Mouse (Mus musculus) liver, embryonic 11.5 days (tissue): ENCODE measurements around the gene 4932438H23Rik. TPM values are rescaled to one million over a fixed set of nuclear protein-coding genes. Genes with fewer than 3 reads are reported as not detected.

Experiments
- ATAC-seq: fragments of 200-750 bp; cut with Nextera tagmentation; replicated peaks from 2 replicates; pipeline ENCODE4 v1.8.0; 2017; ENCODE audit warnings: moderate number of reproducible peaks, mild to moderate bottlenecking, moderate TSS enrichment, moderate library complexity; ENCODE audit not compliant: low FRiP score
- DNase-seq: peaks from one replicate; pipeline ENCODE4 v3.0.0-alpha.2; 2017; ENCODE audit warnings: low spot score
- H3K27ac ChIP-seq: fragments of 300-500 bp; sonication (generic); 2 replicates; pipeline ENCODE4 v1.5.1; 2014; ENCODE audit warnings: mild to moderate bottlenecking, low read depth, low read length, control low read depth
- H3K27me3 ChIP-seq: fragments of 300-500 bp; sonication (generic); replicated peaks from 2 replicates; pipeline ENCODE4 v1.6.1; 2014; ENCODE audit warnings: low read length, mixed read lengths; ENCODE audit not compliant: control insufficient read depth, insufficient read depth
- H3K36me3 ChIP-seq: fragments of 300-500 bp; sonication (generic); 2 replicates; pipeline ENCODE4 v1.6.1; 2014; ENCODE audit warnings: mild to moderate bottlenecking, low read length, moderate library complexity, mixed read lengths; ENCODE audit not compliant: control insufficient read depth, insufficient read depth
- H3K4me1 ChIP-seq: fragments of 300-500 bp; sonication (generic); replicated peaks from 2 replicates; pipeline ENCODE4 v1.6.1; 2014; ENCODE audit warnings: low read length, mixed read lengths; ENCODE audit not compliant: control insufficient read depth, insufficient read depth
- H3K4me2 ChIP-seq: fragments of 300-500 bp; sonication (generic); 2 replicates; pipeline ENCODE4 v1.6.1; 2014; ENCODE audit warnings: mild to moderate bottlenecking, control low read depth, moderate library complexity
- H3K4me3 ChIP-seq: fragments of 300-500 bp; sonication (generic); 2 replicates; pipeline ENCODE4 v1.5.1; 2014; ENCODE audit warnings: low read depth, low read length, control low read depth
- H3K9ac ChIP-seq: fragments of 300-500 bp; sonication (generic); 2 replicates; pipeline ENCODE4 v1.6.1; 2014; ENCODE audit warnings: low read depth, low read length, control low read depth
- H3K9me3 ChIP-seq: fragments of 300-500 bp; sonication (generic); 2 replicates; pipeline ENCODE4 v1.6.1; 2016; ENCODE audit warnings: low read length, inconsistent platforms, mixed read lengths; ENCODE audit not compliant: control insufficient read depth
- WGBS: fragments of 180-500 bp; shearing (Covaris S2); extraction: QIAGEN DNeasy Blood & Tissue Kit; methylation state at CpG from one replicate; pipeline ENCODE4 v1.1.7; 2014; 5-methylcytosine and 5-hydroxymethylcytosine counted together
- polyA plus RNA-seq: library from polyadenylated mRNA; unstranded; fragments of >200 nt; fragmentation: Nextera tagmentation; extraction: Ambion mirVana; gene quantifications from 2 replicates; pipeline ENCODE4 v1.2.1, GENCODE M21; 2014

Gene 4932438H23Rik
- polyA plus RNA-seq, result not detected in 2 replicates

- Histone ChIP-seq H3K36me3 (no peaks in the 10 kb centered on the region), H3K4me2 (no peak within 1 kb of the TSS), H3K27me3 (no peaks in the 10 kb centered on the region), H3K9ac (no peak within 1 kb of the TSS), H3K4me3 (no peak within 1 kb of the TSS), H3K9me3 (no peaks in the 10 kb centered on the region), H3K4me1 (no peaks in the 10 kb centered on the region), H3K27ac (no peak within 1 kb of the TSS)
- DNase-seq, result no peak
- no peak for ATAC-seq
- 87% methylated on average over 8 of the region's 8 CpGs for WGBS
Observed at GRCm38 (mm10) chr16:91095022-91095421, at the start of gene 4932438H23Rik. TSS of gene 4932438H23Rik (minus strand) at chr16:91095122.

GRCm38 (mm10) chr16:91140991-91141630 lies 46.2 kb upstream of the 4932438H23Rik start:
- WGBS, result 47% methylated on average over 20 of the region's 20 CpGs
- no peaks in the 10 kb centered on the region for H3K36me3 ChIP-seq
- DNase-seq, result no peak
- ATAC-seq, result no peak
- H3K4me2 ChIP-seq, result no peak overlapping the region
- H3K27me3 ChIP-seq, result peaks cover 31% of the 10 kb centered on the region
- no peaks in the 10 kb centered on the region for H3K4me1 ChIP-seq
- H3K9me3 ChIP-seq, result peaks cover 4% of the 10 kb centered on the region; the same call in 1 of the 2 replicates
- no peak overlapping the region for H3K9ac ChIP-seq
- H3K4me3 ChIP-seq, result no peak overlapping the region
- H3K27ac ChIP-seq, result no peak overlapping the region

DNA sequence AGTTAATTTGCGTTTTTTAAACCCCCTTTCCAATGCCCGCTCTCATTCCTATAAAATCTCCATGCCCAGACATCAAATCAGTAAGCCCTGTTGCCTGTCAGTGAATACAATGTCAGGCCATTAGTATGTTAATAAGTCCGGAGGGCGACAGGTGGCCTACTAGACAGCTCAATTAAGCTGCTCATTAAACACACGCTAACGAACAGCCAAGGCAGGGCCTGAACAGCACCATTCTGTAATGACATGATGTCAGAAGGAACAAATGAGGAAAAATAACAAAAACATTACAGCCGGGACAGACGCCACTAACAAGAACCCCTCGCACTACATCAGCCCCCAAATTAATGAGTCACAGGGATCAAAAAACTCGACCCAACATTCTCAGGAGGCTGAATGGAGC lies 45.5 kb upstream of the 4932438H23Rik start:
- Histone ChIP-seq H3K9me3 (peaks cover 4% of the 10 kb centered on the region; the same call in 1 of the 2 replicates), H3K4me2 (no peak overlapping the region), H3K4me3 (no peak overlapping the region), H3K9ac (no peak overlapping the region), H3K4me1 (no peaks in the 10 kb centered on the region), H3K36me3 (no peaks in the 10 kb centered on the region), H3K27ac (no peak overlapping the region), H3K27me3 (peaks cover 31% of the 10 kb centered on the region)
- DNase-seq (no peak), ATAC-seq (no peak)
- WGBS, result 59% methylated on average over 10 of the region's 10 CpGs

GRCm38 (mm10) chr16:91140056-91140455 lies 45.1 kb upstream of the 4932438H23Rik start:
- no peak overlapping the region for H3K27ac ChIP-seq
- H3K9ac ChIP-seq, result no peak overlapping the region
- DNase-seq, result no peak
- H3K4me1 ChIP-seq, result no peaks in the 10 kb centered on the region
- H3K9me3 ChIP-seq, result peaks cover 4% of the 10 kb centered on the region; the same call in 1 of the 2 replicates
- H3K36me3 ChIP-seq, result no peaks in the 10 kb centered on the region
- no peak overlapping the region for H3K4me2 ChIP-seq
- WGBS, result 31% methylated on average over 13 of the region's 13 CpGs
- H3K27me3 ChIP-seq, result peaks cover 31% of the 10 kb centered on the region
- no peak overlapping the region for H3K4me3 ChIP-seq
- no peak for ATAC-seq

DNA sequence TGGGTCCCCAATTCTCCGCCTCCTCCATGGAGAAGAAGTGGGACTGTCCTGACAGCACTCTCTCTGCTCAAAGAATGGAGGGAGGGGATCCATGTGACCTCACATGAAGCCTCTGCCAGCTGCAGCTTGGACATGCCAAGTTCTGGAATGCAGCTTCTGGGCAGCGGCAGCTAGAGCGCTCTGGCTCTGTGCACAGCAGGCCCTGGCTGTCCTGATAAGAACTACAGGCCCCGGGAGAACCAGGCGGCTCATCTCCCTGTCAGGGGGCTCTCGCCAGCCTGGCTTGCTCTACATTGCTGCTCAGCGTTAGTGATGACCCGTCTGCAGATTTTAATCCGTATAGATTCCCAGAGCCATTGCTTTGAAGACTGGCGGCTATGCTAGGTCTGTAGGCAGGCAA lies 44.6 kb upstream of the 4932438H23Rik start:
- H3K27ac ChIP-seq, result no peak overlapping the region
- H3K4me3 ChIP-seq, result no peak overlapping the region
- no peaks in the 10 kb centered on the region for H3K36me3 ChIP-seq
- WGBS, result 24% methylated on average over 10 of the region's 10 CpGs
- no peak overlapping the region for H3K4me2 ChIP-seq
- H3K4me1 ChIP-seq, result no peaks in the 10 kb centered on the region
- ATAC-seq, result no peak
- no peak for DNase-seq
- H3K9ac ChIP-seq, result no peak overlapping the region
- peaks cover 31% of the 10 kb centered on the region for H3K27me3 ChIP-seq
- peaks cover 2% of the 10 kb centered on the region; the same call in 1 of the 2 replicates for H3K9me3 ChIP-seq

DNA sequence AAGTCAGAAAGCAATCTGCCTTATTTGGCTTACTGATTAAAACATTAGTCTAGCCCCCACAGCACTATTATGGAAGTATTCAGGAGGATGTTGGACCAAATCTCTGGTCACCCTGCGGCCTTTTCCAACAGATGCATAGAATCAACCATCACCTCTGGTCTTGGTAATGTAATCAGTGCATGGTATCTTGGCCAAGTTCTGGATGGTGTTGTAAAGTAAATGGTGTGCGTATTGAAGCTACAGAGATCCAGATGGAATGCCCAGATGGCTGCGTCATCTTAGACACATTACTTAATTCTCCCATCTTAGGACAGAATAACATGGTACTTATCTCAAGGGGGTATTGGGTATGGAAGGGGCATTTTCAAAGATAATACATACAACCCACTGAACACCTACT lies 43.8 kb upstream of the 4932438H23Rik start:
- Histone ChIP-seq H3K27ac (no peak overlapping the region), H3K27me3 (peaks cover 31% of the 10 kb centered on the region), H3K9me3 (no peaks in the 10 kb centered on the region), H3K4me1 (no peaks in the 10 kb centered on the region), H3K9ac (no peak overlapping the region), H3K36me3 (no peaks in the 10 kb centered on the region), H3K4me2 (no peak overlapping the region), H3K4me3 (no peak overlapping the region)
- 88% methylated on average over 3 of the region's 3 CpGs for WGBS
- ATAC-seq (no peak), DNase-seq (no peak)

DNA sequence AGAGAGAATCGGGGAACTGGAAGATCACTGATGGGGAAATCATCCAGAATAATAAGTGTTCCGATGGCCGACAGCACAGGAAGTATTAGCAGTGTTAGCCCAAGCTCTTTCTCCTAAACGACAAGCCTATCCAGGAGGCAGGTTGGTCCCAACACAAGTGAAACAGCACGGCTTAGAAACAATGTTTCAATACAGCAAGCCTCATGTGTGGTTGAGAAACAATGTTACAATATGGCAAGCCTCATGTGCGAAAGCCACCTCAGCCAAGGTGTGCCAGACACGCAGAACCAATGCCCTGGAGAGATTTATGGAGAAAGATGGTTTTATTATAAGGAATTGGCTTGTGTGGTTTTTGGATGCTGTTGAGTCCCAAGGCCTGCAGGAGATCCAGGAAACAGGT lies 43.2 kb upstream of the 4932438H23Rik start:
- Histone ChIP-seq H3K27me3 (peaks cover 31% of the 10 kb centered on the region), H3K4me2 (no peak overlapping the region), H3K4me3 (no peak overlapping the region), H3K9ac (no peak overlapping the region), H3K4me1 (no peaks in the 10 kb centered on the region), H3K27ac (no peak overlapping the region), H3K9me3 (no peaks in the 10 kb centered on the region), H3K36me3 (no peaks in the 10 kb centered on the region)
- DNase-seq (no peak), ATAC-seq (no peak)
- WGBS, result 82% methylated on average over 7 of the region's 7 CpGs

- H3K9ac ChIP-seq, result no peak overlapping the region
- DNase-seq (no peak), ATAC-seq (no peak)
- no peak overlapping the region for H3K4me3 ChIP-seq
- 73% methylated on average over 3 of the region's 3 CpGs for WGBS
- no peaks in the 10 kb centered on the region for H3K9me3 ChIP-seq
- no peak overlapping the region for H3K27ac ChIP-seq
- H3K4me1 ChIP-seq, result no peaks in the 10 kb centered on the region
- H3K27me3 ChIP-seq, result peaks cover 31% of the 10 kb centered on the region
- H3K4me2 ChIP-seq, result no peak overlapping the region
- H3K36me3 ChIP-seq, result no peaks in the 10 kb centered on the region
Observed at GRCm38 (mm10) chr16:91136607-91137006, 41.7 kb upstream of the 4932438H23Rik start.

GRCm38 (mm10) chr16:91129916-91130315 lies 35.0 kb upstream of the 4932438H23Rik start:
- no peak for DNase-seq
- 85% methylated on average over 15 of the region's 15 CpGs for WGBS

More at GRCm38 (mm10) chr16:91129916-91130315, 35.0 kb upstream of the 4932438H23Rik start:
- no peak for ATAC-seq
- Histone ChIP-seq H3K4me1 (no peaks in the 10 kb centered on the region), H3K9me3 (no peaks in the 10 kb centered on the region), H3K36me3 (no peaks in the 10 kb centered on the region), H3K4me2 (no peak overlapping the region), H3K4me3 (no peak overlapping the region), H3K27ac (no peak overlapping the region), H3K9ac (no peak overlapping the region), H3K27me3 (no peaks in the 10 kb centered on the region)
